ENCODE assay signal across 18 mouse cellular contexts in the genomic region with DNA sequence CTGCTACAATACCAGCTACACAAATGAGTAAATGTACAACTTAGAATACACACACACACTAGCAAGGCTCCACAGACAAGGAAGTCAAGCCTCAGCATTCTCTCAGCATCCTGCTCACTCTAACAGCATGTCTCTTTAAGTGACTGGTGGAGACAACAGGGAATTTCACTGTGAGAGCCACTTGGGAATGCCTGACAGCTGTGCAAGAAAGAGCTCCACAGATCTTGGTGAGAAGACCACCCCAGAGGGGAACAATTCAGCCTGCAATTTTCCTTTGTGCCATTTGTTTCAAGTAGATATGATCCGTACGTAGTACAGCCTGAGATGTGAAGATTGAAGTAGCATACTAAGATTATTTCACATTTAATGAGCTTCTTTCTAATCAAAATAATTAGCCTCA. TPM values are rescaled to one million over a fixed set of nuclear protein-coding genes. Genes with fewer than 3 reads are reported as not detected.
DNase-seq lines count a peak whose midpoint lies in the region; ATAC-seq and TF ChIP-seq lines count a peak whose summit lies in the region.
"Had no signal": no experiment of that assay in that cellular context is flagged by ENCODE, and none has a peak within 500 bp of the region (broad histone marks: within the 10 kb centered on the region; RNA-seq: fewer than 3 reads in every experiment).

No protein-coding gene starts in this region.

- intact Hi-C loops in left cerebral cortex, postnatal 36 days (cut with DNase I): loop anchor here (10.0 kb wide), 2 partner anchors 1112 to 1182 kb away; no protein-coding TSS in a partner anchor

- ATAC-seq in hindbrain, embryonic 11.5 days (ENCODE audit: low FRiP score): 0 out of 2 replicates have a peak, but pooled peaks have one; percentile 27
- ATAC-seq in forebrain, embryonic 14.5 days: peak; percentile 80
- ATAC-seq in hindbrain, postnatal 0 days: 0 out of 2 replicates have a peak, but pooled peaks have one; percentile 29
- peak; percentile 66; the same call in 1 of the 2 replicates for ATAC-seq in neural tube, embryonic 14.5 days (ENCODE audit: low read depth)
- ATAC-seq: liver, postnatal 0 days; Patski had no signal

- WGBS in hindbrain, embryonic 11.5 days: 57% methylated on average over 2 of the region's 2 CpGs
- WGBS in hindbrain, embryonic 10.5 days: 76% methylated on average over 2 of the region's 2 CpGs
- 12% methylated on average over 2 of the region's 2 CpGs for WGBS in forebrain, embryonic 14.5 days
- 29% methylated on average over 2 of the region's 2 CpGs for WGBS in hindbrain, postnatal 0 days
- 32% methylated on average over 2 of the region's 2 CpGs for WGBS in neural tube, embryonic 14.5 days

- no peak overlapping the region for H3K4me2 ChIP-seq in hindbrain, embryonic 11.5 days (replicated peaks; ENCODE audit: low read depth, low read length)
- H3K4me2 ChIP-seq in forebrain, embryonic 14.5 days (ENCODE audit: low read length): no peak overlapping the region
- no peak overlapping the region for H3K4me2 ChIP-seq in hindbrain, postnatal 0 days (ENCODE audit: low read depth, low read length)
- no peak overlapping the region for H3K4me2 ChIP-seq in neural tube, embryonic 14.5 days (ENCODE audit: low read depth, low read length)
- H3K4me2 ChIP-seq: heart, embryonic 13.5 days; limb, embryonic 15.5 days had no signal

- DNase-seq in hindbrain, embryonic 11.5 days (ENCODE audit: low spot score): peak; percentile 31
- no peak for DNase-seq in hindbrain, embryonic 10.5 days (ENCODE audit: low spot score)
- DNase-seq in forebrain, embryonic 14.5 days (ENCODE audit: low spot score): peak; percentile 77
- DNase-seq in hindbrain, postnatal 0 days (ENCODE audit: low spot score): peak; percentile 54
- no peak for DNase-seq in cerebellum, postnatal 14 days
- DNase-seq in left cerebral cortex, postnatal 36 days (ENCODE audit: low spot score in 2 of 2): no peak
- DNase-seq in cerebellum, postnatal 36 days: no peak
- DNase-seq: B cell, adult 2 months; gastrocnemius, postnatal 36 days; kidney, adult 8-10 months; liver, postnatal 0 days; lung, postnatal 36 days; right cerebral cortex, postnatal 14 days had no signal

- no peaks in the 10 kb centered on the region for H3K27me3 ChIP-seq in hindbrain, embryonic 11.5 days (ENCODE audit: control insufficient read depth, insufficient read depth, low read length)
- H3K27me3 ChIP-seq in hindbrain, embryonic 10.5 days (ENCODE audit: insufficient read depth, poor library complexity, severe bottlenecking): no peaks in the 10 kb centered on the region
- no peaks in the 10 kb centered on the region for H3K27me3 ChIP-seq in forebrain, embryonic 14.5 days (replicated peaks; ENCODE audit: control insufficient read depth, insufficient read depth, low read length)
- no peaks in the 10 kb centered on the region for H3K27me3 ChIP-seq in hindbrain, postnatal 0 days (ENCODE audit: insufficient read depth, low read length)
- no peaks in the 10 kb centered on the region for H3K27me3 ChIP-seq in neural tube, embryonic 14.5 days (ENCODE audit: control insufficient read depth, insufficient read depth, low read length)
- H3K27me3 ChIP-seq: heart, embryonic 13.5 days; limb, embryonic 15.5 days; Patski had no signal

- no peak overlapping the region for H3K9ac ChIP-seq in hindbrain, embryonic 11.5 days (ENCODE audit: low read depth, low read length)
- no peak overlapping the region for H3K9ac ChIP-seq in forebrain, embryonic 14.5 days (ENCODE audit: low read length)
- no peak overlapping the region for H3K9ac ChIP-seq in hindbrain, postnatal 0 days (replicated peaks; ENCODE audit: low read length)
- H3K9ac ChIP-seq in neural tube, embryonic 14.5 days (replicated peaks; ENCODE audit: low read depth, low read length): no peak overlapping the region
- H3K9ac ChIP-seq: heart, embryonic 13.5 days; limb, embryonic 15.5 days; liver, postnatal 0 days had no signal

- no peak for TF ChIP-seq CTCF in hindbrain, postnatal 0 days (IDR thresholded peaks at IDR 0.05; ENCODE audit: low read depth)

- no peak overlapping the region for H3K4me3 ChIP-seq in hindbrain, embryonic 11.5 days (ENCODE audit: low read depth, low read length)
- no peak overlapping the region for H3K4me3 ChIP-seq in hindbrain, embryonic 10.5 days
- H3K4me3 ChIP-seq in forebrain, embryonic 14.5 days (ENCODE audit: low read depth, low read length): no peak overlapping the region
- no peak overlapping the region for H3K4me3 ChIP-seq in hindbrain, postnatal 0 days (ENCODE audit: low read length)
- no peak overlapping the region for H3K4me3 ChIP-seq in neural tube, embryonic 14.5 days (ENCODE audit: low read depth, low read length)
- H3K4me3 ChIP-seq: heart, embryonic 13.5 days; left cerebral cortex, adult 2 months; limb, embryonic 15.5 days had no signal

- no peaks in the 10 kb centered on the region for H3K9me3 ChIP-seq in hindbrain, embryonic 11.5 days (ENCODE audit: control insufficient read depth, low read length)
- no peaks in the 10 kb centered on the region for H3K9me3 ChIP-seq in hindbrain, embryonic 10.5 days
- H3K9me3 ChIP-seq in forebrain, embryonic 14.5 days (replicated peaks; ENCODE audit: control insufficient read depth, low read length): no peaks in the 10 kb centered on the region
- H3K9me3 ChIP-seq in hindbrain, postnatal 0 days (ENCODE audit: low read length): no peaks in the 10 kb centered on the region
- no peaks in the 10 kb centered on the region for H3K9me3 ChIP-seq in neural tube, embryonic 14.5 days (ENCODE audit: control insufficient read depth, low read length)
- H3K9me3 ChIP-seq: heart, embryonic 13.5 days; limb, embryonic 15.5 days had no signal

- H3K36me3 ChIP-seq in hindbrain, embryonic 11.5 days (ENCODE audit: control insufficient read depth, insufficient read depth, low read length): no peaks in the 10 kb centered on the region
- H3K36me3 ChIP-seq in hindbrain, embryonic 10.5 days: peaks cover 15% of the 10 kb centered on the region; the same call in 1 of the 2 replicates
- no peaks in the 10 kb centered on the region for H3K36me3 ChIP-seq in forebrain, embryonic 14.5 days (ENCODE audit: control insufficient read depth, insufficient read depth, low read length)
- H3K36me3 ChIP-seq in hindbrain, postnatal 0 days (ENCODE audit: insufficient read depth, low read length): no peaks in the 10 kb centered on the region; the same call in 1 of the 2 replicates
- no peaks in the 10 kb centered on the region for H3K36me3 ChIP-seq in neural tube, embryonic 14.5 days (ENCODE audit: control insufficient read depth, insufficient read depth, low read length)

- H3K27ac ChIP-seq in hindbrain, embryonic 11.5 days (ENCODE audit: low read depth, low read length): no peak overlapping the region
- H3K27ac ChIP-seq in hindbrain, embryonic 10.5 days: no peak overlapping the region
- H3K27ac ChIP-seq in forebrain, embryonic 14.5 days (ENCODE audit: low read depth, low read length): peak overlapping the region; percentile 3; the same call in 1 of the 2 replicates
- no peak overlapping the region for H3K27ac ChIP-seq in hindbrain, postnatal 0 days
- H3K27ac ChIP-seq in neural tube, embryonic 14.5 days (ENCODE audit: low read depth, low read length): peak overlapping the region; percentile 16; the same call in 1 of the 2 replicates
- H3K27ac ChIP-seq: heart, embryonic 13.5 days; left cerebral cortex, adult 2 months; limb, embryonic 15.5 days had no signal

- H3K4me1 ChIP-seq in hindbrain, embryonic 11.5 days (replicated peaks; ENCODE audit: control insufficient read depth, insufficient read depth, low read length): no peaks in the 10 kb centered on the region
- peaks cover 8% of the 10 kb centered on the region; the same call in 1 of the 2 replicates for H3K4me1 ChIP-seq in hindbrain, embryonic 10.5 days (replicated peaks)
- H3K4me1 ChIP-seq in forebrain, embryonic 14.5 days (ENCODE audit: control insufficient read depth, insufficient read depth, low read length): no peaks in the 10 kb centered on the region
- H3K4me1 ChIP-seq in hindbrain, postnatal 0 days (ENCODE audit: insufficient read depth, low read length): no peaks in the 10 kb centered on the region
- no peaks in the 10 kb centered on the region; the same call in 1 of the 2 replicates for H3K4me1 ChIP-seq in neural tube, embryonic 14.5 days (ENCODE audit: control insufficient read depth, insufficient read depth, low read length)
- H3K4me1 ChIP-seq: limb, embryonic 15.5 days had no signal

RNA-seq across cellular contexts. Expression of a gene that starts 24.9 kb away (rescaled TPM):
- polyA plus RNA-seq in hindbrain, embryonic 11.5 days (2014; fragmentation: Nextera tagmentation; extraction: Ambion mirVana): 69.2 and 74.0 TPM in 2 replicates
- 80.7 and 85.4 TPM in 2 replicates for polyA plus RNA-seq in hindbrain, embryonic 10.5 days (2016; fragmentation: Nextera tagmentation; extraction: Ambion mirVana)
- 114 and 122 TPM in 2 replicates for polyA plus RNA-seq in forebrain, embryonic 14.5 days (2014; fragmentation: Nextera tagmentation; extraction: Ambion mirVana)
- 90.7 and 97.6 TPM in 2 replicates for total RNA-seq in hindbrain, postnatal 0 days (2014; rRNA removed)
- polyA plus RNA-seq in hindbrain, postnatal 0 days (2015; fragmentation: Nextera tagmentation; extraction: Ambion mirVana): 114 and 127 TPM in 2 replicates
- polyA plus RNA-seq in neural tube, embryonic 14.5 days (2014; fragmentation: Nextera tagmentation; extraction: Ambion mirVana): 123 and 148 TPM in 2 replicates
- 10 to 100 TPM; 91.0 to 94.3 TPM for total RNA-seq in left cerebral cortex, postnatal 36 days (2021)

Comparison
In these comparisons a context has a peak if more than half of its experiments do, and no peak if none do; other contexts are left out.
1. DNase-seq: peak in hindbrain, embryonic 11.5 days (single experiment), forebrain, embryonic 14.5 days (single experiment) and hindbrain, postnatal 0 days (single experiment); none in hindbrain, embryonic 10.5 days (single experiment), cerebellum, postnatal 14 days (0 of 2), left cerebral cortex, postnatal 36 days (0 of 2) and cerebellum, postnatal 36 days (0 of 2).
2. ATAC-seq: peak in every context shown above with its lines; median percentile 80 in forebrain, embryonic 14.5 days; 66 in neural tube, embryonic 14.5 days; 29 in hindbrain, postnatal 0 days; 27 in hindbrain, embryonic 11.5 days.
3. H3K27ac ChIP-seq: peak in forebrain, embryonic 14.5 days (single experiment) and neural tube, embryonic 14.5 days (single experiment); none in hindbrain, embryonic 11.5 days (single experiment), hindbrain, embryonic 10.5 days (single experiment) and hindbrain, postnatal 0 days (single experiment).